Mouse (Mus musculus) stomach, postnatal 0 days (tissue): ENCODE data around the gene Tpd52l1. TPM values are rescaled to one million over a fixed set of nuclear protein-coding genes. Genes with fewer than 3 reads are reported as not detected.

Source experiments
- ATAC-seq: fragments of 200-750 bp; cut with Nextera tagmentation; 2 replicates; pipeline ENCODE4 v1.8.0; 2017; ENCODE audit not compliant: low FRiP score, low TSS enrichment
- DNase-seq: peaks from one replicate; pipeline ENCODE4 v3.0.0-alpha.2; 2016; ENCODE audit warnings: low spot score
- H3K27ac ChIP-seq: fragments of 300-500 bp; sonication (generic); replicated peaks from 2 replicates; pipeline ENCODE4 v1.5.1; 2014; ENCODE audit warnings: mild to moderate bottlenecking, control low read depth
- H3K27me3 ChIP-seq: fragments of 300-500 bp; sonication (generic); 2 replicates; pipeline ENCODE4 v1.6.1; 2014; ENCODE audit warnings: low read length; ENCODE audit not compliant: control insufficient read depth, insufficient read depth
- H3K36me3 ChIP-seq: fragments of 300-500 bp; sonication (generic); 2 replicates; pipeline ENCODE4 v1.6.1; 2014; ENCODE audit warnings: low read length, mixed read lengths; ENCODE audit not compliant: control insufficient read depth, insufficient read depth
- H3K4me1 ChIP-seq: fragments of 300-500 bp; sonication (generic); replicated peaks from 2 replicates; pipeline ENCODE4 v1.6.1; 2014; ENCODE audit warnings: antibody characterized with exemption; ENCODE audit not compliant: control insufficient read depth, insufficient read depth
- H3K4me2 ChIP-seq: fragments of 300-500 bp; sonication (generic); replicated peaks from 2 replicates; pipeline ENCODE4 v1.6.1; 2014; ENCODE audit warnings: low read depth, mild to moderate bottlenecking, control low read depth, moderate library complexity
- H3K4me3 ChIP-seq: fragments of 300-500 bp; sonication (generic); 2 replicates; pipeline ENCODE4 v1.5.1; 2014; ENCODE audit warnings: low read depth, low read length, control low read depth
- H3K9ac ChIP-seq: fragments of 300-500 bp; sonication (generic); 2 replicates; pipeline ENCODE4 v1.6.1; 2014; ENCODE audit warnings: mild to moderate bottlenecking, low read length, control low read depth, mixed read lengths
- H3K9me3 ChIP-seq: fragments of 300-500 bp; sonication (generic); 2 replicates; pipeline ENCODE4 v1.6.1; 2016; ENCODE audit warnings: low read length; ENCODE audit not compliant: control insufficient read depth
- CTCF ChIP-seq: IDR thresholded peaks from 2 replicates; pipeline ENCODE4 v1.5.1; 2016; ENCODE audit warnings: antibody characterized with exemption, low read depth, mild to moderate bottlenecking, moderate library complexity
- EP300 ChIP-seq: optimal IDR thresholded peaks from 2 replicates; pipeline ENCODE3; 2016; ENCODE audit warnings: antibody characterized with exemption
- WGBS: fragments of 180-500 bp; shearing (Covaris S2); extraction: QIAGEN DNeasy Blood & Tissue Kit; methylation state at CpG from one replicate; pipeline ENCODE4 v1.1.7; 2014; 5-methylcytosine and 5-hydroxymethylcytosine counted together
- polyA plus RNA-seq: library from polyadenylated mRNA; unstranded; fragments of >200 nt; fragmentation: Nextera tagmentation; extraction: Ambion mirVana; gene quantifications from 2 replicates; pipeline ENCODE4 v1.2.1, GENCODE M21; 2015

Tpd52l1 gene
- polyA plus RNA-seq, 1 experiment from 2014 or later: 24.3 TPM

DNA sequence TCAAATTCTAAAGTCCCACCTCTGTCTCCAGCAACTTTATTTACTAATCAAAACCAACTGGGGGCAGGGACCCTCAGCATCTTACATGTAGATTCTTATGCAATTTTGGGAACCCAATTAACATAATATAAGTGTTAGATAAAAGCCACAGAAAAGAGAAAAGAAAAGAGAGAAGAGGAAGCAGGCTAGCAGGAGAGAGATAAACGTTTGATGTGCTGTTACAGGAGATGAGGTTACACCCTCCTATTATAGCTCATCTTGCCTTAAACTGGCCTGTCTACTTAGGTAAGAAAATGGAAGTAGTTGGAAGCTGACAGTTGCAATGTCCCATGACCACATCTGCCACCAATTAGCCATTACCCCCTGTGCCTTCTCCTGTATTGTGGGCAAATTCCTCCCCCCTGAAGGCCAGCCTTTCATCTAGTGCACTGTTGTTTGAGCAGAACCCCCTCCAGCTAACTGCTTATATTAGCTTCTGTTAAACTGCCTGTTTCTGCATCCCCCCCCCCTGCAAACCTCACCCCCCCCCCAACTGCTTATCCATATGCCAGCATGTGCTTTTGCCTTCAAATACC, 138.6 kb downstream of the Tpd52l1 start:
- TF ChIP-seq EP300 (no peak), CTCF (no peak)
- H3K27me3 ChIP-seq: no peaks in the 10 kb centered on the region
- H3K4me3 ChIP-seq: no peak overlapping the region
- whole genome bisulfite sequencing: 15% methylated on average over 1 of the region's 1 CpGs
- DNase-seq (no peak), ATAC-seq (no peak)
- H3K27ac ChIP-seq: no peak overlapping the region
- H3K4me1 ChIP-seq: no peaks in the 10 kb centered on the region
- H3K9me3 ChIP-seq: no peaks in the 10 kb centered on the region
- H3K9ac ChIP-seq: no peak overlapping the region
- H3K36me3 ChIP-seq: no peaks in the 10 kb centered on the region
- no peak overlapping the region for H3K4me2 ChIP-seq

DNA sequence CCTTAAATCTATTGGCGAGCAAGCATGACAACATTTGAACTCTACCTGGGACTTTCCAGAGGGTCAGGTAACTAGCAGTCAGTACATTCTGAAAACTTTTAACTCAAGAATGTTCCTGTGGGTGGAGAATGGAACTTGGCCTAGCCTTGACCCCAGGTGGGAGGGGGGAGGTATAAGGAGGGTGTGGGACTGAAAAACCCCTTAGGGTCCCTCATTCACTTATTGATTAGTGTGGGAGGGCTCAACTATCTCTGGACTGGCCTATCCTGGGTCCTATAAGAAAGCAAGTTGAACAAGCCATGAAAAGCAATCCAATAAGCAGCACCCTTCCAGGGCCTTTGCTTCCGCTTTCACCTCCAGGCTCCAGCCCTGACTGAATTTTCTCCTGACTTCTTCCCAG, 142.3 kb downstream of the Tpd52l1 start:
- no peak for ATAC-seq
- no peak overlapping the region for H3K27ac ChIP-seq
- no peaks in the 10 kb centered on the region for H3K9me3 ChIP-seq
- H3K27me3 ChIP-seq: no peaks in the 10 kb centered on the region
- no peak overlapping the region for H3K4me3 ChIP-seq
- no peaks in the 10 kb centered on the region for H3K4me1 ChIP-seq
- DNase-seq: no peak
- no peaks in the 10 kb centered on the region for H3K36me3 ChIP-seq
- TF ChIP-seq EP300 (no peak), CTCF (no peak)
- H3K9ac ChIP-seq: no peak overlapping the region
- 99% methylated on average over 2 of the region's 2 CpGs for WGBS
- no peak overlapping the region for H3K4me2 ChIP-seq

DNA sequence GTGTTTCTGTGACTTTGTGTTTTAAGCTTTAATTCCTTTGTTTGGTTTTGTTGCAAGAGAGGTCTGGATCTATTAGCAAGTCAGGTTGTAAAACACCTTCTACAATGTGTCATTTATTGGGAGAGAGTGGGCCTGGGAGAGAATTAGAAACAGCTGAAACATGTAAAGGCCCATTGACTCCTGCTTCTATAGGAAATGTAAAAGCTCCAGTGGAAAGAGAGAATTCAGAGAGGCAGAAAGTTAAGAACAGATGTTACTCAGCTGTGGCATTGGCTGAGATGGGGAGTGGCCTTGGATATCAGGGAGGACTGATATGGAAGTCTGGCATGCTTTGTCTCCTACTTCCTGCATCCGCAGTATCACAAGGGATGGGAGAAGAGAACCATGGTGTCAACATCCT, 145.5 kb downstream of the Tpd52l1 start:
- Histone ChIP-seq H3K4me1 (no peaks in the 10 kb centered on the region), H3K4me3 (no peak overlapping the region), H3K4me2 (no peak overlapping the region), H3K9me3 (no peaks in the 10 kb centered on the region), H3K27me3 (no peaks in the 10 kb centered on the region), H3K27ac (no peak overlapping the region), H3K9ac (no peak overlapping the region), H3K36me3 (no peaks in the 10 kb centered on the region)
- ATAC-seq (no peak), DNase-seq (no peak)
- 52% methylated on average over 1 of the region's 1 CpGs for WGBS
- TF ChIP-seq CTCF: no peak
- no peak for TF ChIP-seq EP300

DNA sequence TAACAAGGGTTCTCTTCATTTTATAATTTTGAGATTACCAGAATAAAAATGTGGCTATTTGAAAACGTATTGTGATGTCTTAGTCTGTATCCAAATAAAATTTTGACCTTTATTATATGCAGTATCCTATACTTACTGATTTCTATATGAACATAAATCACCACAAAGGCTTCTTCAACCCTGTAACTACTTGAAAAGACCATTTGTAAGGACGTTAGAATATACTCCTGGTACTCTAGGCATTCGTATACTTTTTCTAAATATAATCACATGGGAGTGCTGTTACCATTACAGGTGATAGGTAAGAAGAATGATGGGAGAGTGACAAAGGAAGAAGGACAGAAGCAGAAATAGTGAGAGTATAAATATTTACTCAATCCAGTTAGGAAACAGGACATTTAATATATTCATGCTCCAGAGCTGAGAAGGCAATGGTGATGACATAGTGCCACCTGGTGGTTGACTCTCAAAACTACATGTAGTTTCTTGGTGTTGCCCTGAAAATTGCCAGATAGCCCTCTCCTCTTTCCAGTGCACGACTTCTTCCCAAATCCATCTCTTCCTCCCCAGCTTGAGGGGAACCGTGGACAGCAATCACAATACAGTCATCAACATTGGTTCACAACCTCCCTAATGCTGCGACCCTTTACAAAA, 146.7 kb downstream of the Tpd52l1 start:
- no peak overlapping the region for H3K4me3 ChIP-seq
- no peaks in the 10 kb centered on the region for H3K27me3 ChIP-seq
- DNase-seq (peak; percentile 53), ATAC-seq (no peak)
- H3K36me3 ChIP-seq: no peaks in the 10 kb centered on the region
- no peaks in the 10 kb centered on the region for H3K4me1 ChIP-seq
- 24% methylated on average over 6 of the region's 6 CpGs for WGBS
- TF ChIP-seq EP300 (no peak), CTCF (peak; percentile 91)
- no peak overlapping the region for H3K27ac ChIP-seq
- H3K4me2 ChIP-seq: no peak overlapping the region
- no peaks in the 10 kb centered on the region for H3K9me3 ChIP-seq
- H3K9ac ChIP-seq: no peak overlapping the region

DNA sequence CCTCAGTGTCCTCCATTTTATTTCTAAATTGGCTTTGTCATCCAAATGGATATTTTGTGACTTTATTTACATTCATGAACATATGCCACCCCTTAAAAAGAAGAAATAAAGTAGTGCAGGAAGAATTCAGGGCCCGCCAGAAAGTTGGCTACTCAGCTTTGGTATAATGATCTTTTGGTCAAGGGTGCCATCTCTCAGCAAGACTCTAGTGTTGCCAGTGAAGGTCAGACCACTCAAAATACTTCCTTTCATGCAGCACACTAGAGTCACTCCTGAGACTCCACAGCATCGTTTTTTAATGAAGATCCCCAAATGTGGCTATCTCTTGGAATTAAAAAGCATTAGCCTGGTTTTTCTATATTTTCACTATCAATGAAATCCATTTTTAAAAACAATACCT, 147.5 kb downstream of the Tpd52l1 start:
- no peaks in the 10 kb centered on the region for H3K27me3 ChIP-seq
- no peak for DNase-seq
- H3K36me3 ChIP-seq: no peaks in the 10 kb centered on the region
- 62% methylated on average over 2 of the region's 2 CpGs for WGBS
- no peak overlapping the region for H3K9ac ChIP-seq
- TF ChIP-seq CTCF (no peak), EP300 (no peak)
- no peaks in the 10 kb centered on the region for H3K9me3 ChIP-seq
- no peak overlapping the region for H3K4me2 ChIP-seq
- no peak overlapping the region for H3K27ac ChIP-seq
- no peak overlapping the region for H3K4me3 ChIP-seq
- H3K4me1 ChIP-seq: no peaks in the 10 kb centered on the region
- ATAC-seq: no peak

DNA sequence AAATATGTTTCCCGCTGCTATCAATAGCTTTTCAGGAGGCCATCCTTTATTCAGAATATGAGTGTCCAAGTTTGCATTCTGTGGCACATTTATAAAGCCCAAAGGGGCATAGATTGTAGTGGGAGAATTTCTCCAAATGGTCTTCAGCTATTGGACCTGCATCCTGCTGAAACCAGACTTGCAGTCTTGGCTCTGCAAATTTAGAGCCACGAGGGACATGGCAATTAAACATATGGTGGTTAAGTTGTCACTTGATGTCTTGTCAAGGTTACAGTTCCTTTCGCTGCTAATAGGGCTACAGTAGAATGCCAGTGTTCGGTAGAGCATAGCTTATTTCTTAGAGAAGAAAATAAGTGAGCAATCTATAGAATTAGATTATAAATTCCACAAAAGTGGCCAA, 148.7 kb downstream of the Tpd52l1 start:
- no peaks in the 10 kb centered on the region for H3K36me3 ChIP-seq
- H3K9ac ChIP-seq: no peak overlapping the region
- no peak overlapping the region for H3K4me2 ChIP-seq
- H3K27ac ChIP-seq: no peak overlapping the region
- H3K9me3 ChIP-seq: no peaks in the 10 kb centered on the region
- TF ChIP-seq EP300 (no peak), CTCF (no peak)
- DNase-seq: no peak
- H3K4me3 ChIP-seq: no peak overlapping the region
- no peak for ATAC-seq
- no peaks in the 10 kb centered on the region for H3K27me3 ChIP-seq
- H3K4me1 ChIP-seq: no peaks in the 10 kb centered on the region
- 82% methylated on average over 4 of the region's 4 CpGs for WGBS
